Mouse (Mus musculus) brain, embryonic 14.5 days (tissue): ENCODE data around the gene 2010003K11Rik.

Experiments
- CTCF ChIP-seq: fragments of 200-500 bp; IDR thresholded peaks from 2 replicates; pipeline ENCODE4 v1.5.1; 2012; ENCODE audit warnings: inconsistent platforms, mild to moderate bottlenecking, moderate library complexity, borderline replicate concordance; ENCODE audit not compliant: insufficient read depth, insufficient read length; ENCODE audit errors: extremely low read depth
- POLR2A ChIP-seq: fragments of 200-500 bp; IDR thresholded peaks from 2 replicates; pipeline ENCODE4 v1.6.1; 2012; ENCODE audit warnings: mild to moderate bottlenecking, inconsistent platforms, borderline replicate concordance; ENCODE audit not compliant: poor library complexity, insufficient read depth, insufficient read length, severe bottlenecking; ENCODE audit errors: extremely low read depth

DNA sequence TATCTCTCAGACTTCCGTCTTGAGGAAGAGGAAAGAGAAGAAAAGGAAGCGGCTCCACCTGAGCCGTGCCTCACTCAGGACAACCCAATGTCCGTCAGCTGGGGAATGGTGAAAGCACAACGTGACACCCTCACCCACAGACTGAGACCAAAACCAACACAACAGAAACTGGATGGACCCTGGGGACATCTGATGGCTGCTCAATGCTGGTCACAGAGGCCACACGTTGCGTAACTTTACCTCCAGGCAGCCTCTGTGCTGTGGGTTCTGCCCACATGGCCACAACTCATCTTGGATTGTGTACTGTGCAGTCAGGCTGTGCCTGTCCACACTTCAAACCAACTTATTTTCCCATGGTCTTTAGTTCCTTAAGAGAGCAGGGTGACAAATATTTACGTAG, 36.4 kb downstream of the 2010003K11Rik start:
- TF ChIP-seq POLR2A, result no peak
- TF ChIP-seq CTCF, result no peak
